Mouse (Mus musculus) CH12F3 (cell line): Measurements from ENCODE around the gene Ank3.

Source experiments
- in situ Hi-C: fragments of 300-500 bp; cut with MboI; formaldehyde crosslinking; loops from 2 replicates; pipeline ENCODE4 v1.14.3; 2020; ENCODE audit warnings: low sequenced_read_pairs

The Ank3 gene

GRCm38 (mm10) chr10:69705806-69706768 lies 307.5 kb downstream of the Ank3 start:
- in situ Hi-C loops, result no loop called here

GRCm38 (mm10) chr10:69706851-69707788 lies 308.5 kb downstream of the Ank3 start:
- in situ Hi-C loops, result no loop called here

- in situ Hi-C loops, result no loop called here
These were observed 309.4 kb downstream of the Ank3 start for GRCm38 (mm10) chr10:69707844-69708550.

- in situ Hi-C loops, result no loop called here
These were observed 311.1 kb downstream of the Ank3 start for GRCm38 (mm10) chr10:69709631-69710030.

GRCm38 (mm10) chr10:69710802-69711201 lies 312.2 kb downstream of the Ank3 start:
- in situ Hi-C loops, result no loop called here

- in situ Hi-C loops, result no loop called here
These were observed 318.3 kb downstream of the Ank3 start for GRCm38 (mm10) chr10:69716907-69717306.

GRCm38 (mm10) chr10:69719421-69719820 lies 320.8 kb downstream of the Ank3 start:
- in situ Hi-C loops, result no loop called here

GRCm38 (mm10) chr10:69719901-69720415 lies 321.4 kb downstream of the Ank3 start:
- in situ Hi-C loops, result no loop called here

GRCm38 (mm10) chr10:69720452-69720851 lies 321.9 kb downstream of the Ank3 start:
- in situ Hi-C loops, result no loop called here

- in situ Hi-C loops, result no loop called here
These were observed 322.4 kb downstream of the Ank3 start for GRCm38 (mm10) chr10:69720899-69721490.

- in situ Hi-C loops, result no loop called here
These were observed 325.6 kb downstream of the Ank3 start for GRCm38 (mm10) chr10:69724159-69724558.

GRCm38 (mm10) chr10:69725078-69725477 lies 326.5 kb downstream of the Ank3 start:
- in situ Hi-C loops, result no loop called here

- in situ Hi-C loops, result no loop called here
These were observed 327.7 kb downstream of the Ank3 start for GRCm38 (mm10) chr10:69726265-69726664.

GRCm38 (mm10) chr10:69726806-69727205 lies 328.2 kb downstream of the Ank3 start:
- in situ Hi-C loops, result no loop called here

- in situ Hi-C loops, result no loop called here
These were observed 330.3 kb downstream of the Ank3 start for GRCm38 (mm10) chr10:69728876-69729275.

GRCm38 (mm10) chr10:69730351-69730871 lies 331.8 kb downstream of the Ank3 start:
- in situ Hi-C loops, result no loop called here

- in situ Hi-C loops, result no loop called here
These were observed 332.8 kb downstream of the Ank3 start for GRCm38 (mm10) chr10:69731341-69731740.

- in situ Hi-C loops, result no loop called here
These were observed 333.3 kb downstream of the Ank3 start for GRCm38 (mm10) chr10:69731863-69732262.

- in situ Hi-C loops, result no loop called here
These were observed 337.7 kb downstream of the Ank3 start for GRCm38 (mm10) chr10:69736241-69736640.

GRCm38 (mm10) chr10:69738741-69739271 lies 340.2 kb downstream of the Ank3 start:
- in situ Hi-C loops, result no loop called here
